Mouse (Mus musculus): Measurements from ENCODE around the gene Mbnl3. TPM values are rescaled to one million over a fixed set of nuclear protein-coding genes. Genes with fewer than 3 reads are reported as not detected.

The Mbnl3 gene
- polyA plus RNA-seq, 1 experiment from 2014 or later, result 18.8 TPM

- H3K9me3 ChIP-seq, result no peaks in the 10 kb centered on the region
- no peak overlapping the region for H3K4me3 ChIP-seq
- H3K4me1 ChIP-seq, result no peaks in the 10 kb centered on the region
- no peaks in the 10 kb centered on the region for H3K27me3 ChIP-seq
- no peak overlapping the region for H3K9ac ChIP-seq
- no peak for ATAC-seq (ENCODE audit: borderline replicate concordance, extremely low read depth, low FRiP score, low TSS enrichment)
- 26% methylated on average over 4 of the region's 4 CpGs for WGBS
- no peak overlapping the region for H3K4me2 ChIP-seq
- H3K36me3 ChIP-seq, result no peaks in the 10 kb centered on the region
- no peak overlapping the region for H3K27ac ChIP-seq
These were observed 60.0 kb downstream of the Mbnl3 start for GRCm38 (mm10) chrX:51146351-51146750.

- no peaks in the 10 kb centered on the region for H3K36me3 ChIP-seq
- no peak overlapping the region for H3K4me2 ChIP-seq
- H3K9me3 ChIP-seq, result no peaks in the 10 kb centered on the region
- H3K27me3 ChIP-seq, result no peaks in the 10 kb centered on the region
- no peak for ATAC-seq (ENCODE audit: borderline replicate concordance, extremely low read depth, low FRiP score, low TSS enrichment)
- WGBS, result 29% methylated on average over 3 of the region's 3 CpGs
- no peak overlapping the region for H3K27ac ChIP-seq
- no peaks in the 10 kb centered on the region for H3K4me1 ChIP-seq
- no peak overlapping the region for H3K9ac ChIP-seq
- no peak overlapping the region for H3K4me3 ChIP-seq
These were observed 66.3 kb downstream of the Mbnl3 start for GRCm38 (mm10) chrX:51140055-51140454.

GRCm38 (mm10) chrX:51131325-51131724, 75.0 kb downstream of the Mbnl3 start:
- Histone ChIP-seq H3K36me3 (no peaks in the 10 kb centered on the region), H3K4me1 (no peaks in the 10 kb centered on the region), H3K4me3 (no peak overlapping the region), H3K4me2 (no peak overlapping the region), H3K9ac (no peak overlapping the region), H3K27me3 (no peaks in the 10 kb centered on the region), H3K27ac (no peak overlapping the region), H3K9me3 (no peaks in the 10 kb centered on the region)
- no peak for ATAC-seq (ENCODE audit: borderline replicate concordance, extremely low read depth, low FRiP score, low TSS enrichment)
- 73% methylated on average over 3 of the region's 3 CpGs for WGBS

- no peak overlapping the region for H3K4me3 ChIP-seq
- no peaks in the 10 kb centered on the region for H3K4me1 ChIP-seq
- no peak overlapping the region for H3K4me2 ChIP-seq
- 53% methylated on average over 4 of the region's 4 CpGs for WGBS
- no peaks in the 10 kb centered on the region for H3K27me3 ChIP-seq
- no peak for ATAC-seq (ENCODE audit: borderline replicate concordance, extremely low read depth, low FRiP score, low TSS enrichment)
- no peak overlapping the region for H3K9ac ChIP-seq
- no peaks in the 10 kb centered on the region for H3K9me3 ChIP-seq
- no peaks in the 10 kb centered on the region for H3K36me3 ChIP-seq
- H3K27ac ChIP-seq, result no peak overlapping the region; the same call in 1 of the 2 replicates
These were observed 103.6 kb downstream of the Mbnl3 start for GRCm38 (mm10) chrX:51102748-51103147.

GRCm38 (mm10) chrX:51084972-51085371, 121.4 kb downstream of the Mbnl3 start:
- H3K4me1 ChIP-seq, result no peaks in the 10 kb centered on the region
- H3K9me3 ChIP-seq, result no peaks in the 10 kb centered on the region
- no peak overlapping the region for H3K27ac ChIP-seq
- H3K36me3 ChIP-seq, result no peaks in the 10 kb centered on the region
- no peak overlapping the region for H3K4me2 ChIP-seq
- no peak overlapping the region for H3K9ac ChIP-seq
- no peaks in the 10 kb centered on the region for H3K27me3 ChIP-seq
- 69% methylated on average over 6 of the region's 6 CpGs for WGBS
- ATAC-seq (ENCODE audit: borderline replicate concordance, extremely low read depth, low FRiP score, low TSS enrichment), result no peak
- no peak overlapping the region for H3K4me3 ChIP-seq

GRCm38 (mm10) chrX:51084211-51084610, 122.1 kb downstream of the Mbnl3 start:
- H3K27ac ChIP-seq, result no peak overlapping the region
- no peaks in the 10 kb centered on the region for H3K27me3 ChIP-seq
- WGBS, result 53% methylated on average over 1 of the region's 1 CpGs
- ATAC-seq (ENCODE audit: borderline replicate concordance, extremely low read depth, low FRiP score, low TSS enrichment), result no peak
- no peak overlapping the region for H3K4me2 ChIP-seq
- H3K4me3 ChIP-seq, result no peak overlapping the region
- no peak overlapping the region for H3K9ac ChIP-seq
- no peaks in the 10 kb centered on the region for H3K4me1 ChIP-seq
- no peaks in the 10 kb centered on the region for H3K36me3 ChIP-seq
- H3K9me3 ChIP-seq, result no peaks in the 10 kb centered on the region

GRCm38 (mm10) chrX:51076744-51077143, 129.6 kb downstream of the Mbnl3 start:
- H3K4me3 ChIP-seq, result no peak overlapping the region
- 32% methylated on average over 3 of the region's 3 CpGs for WGBS
- no peaks in the 10 kb centered on the region for H3K27me3 ChIP-seq
- no peak overlapping the region for H3K9ac ChIP-seq
- H3K4me2 ChIP-seq, result no peak overlapping the region
- H3K27ac ChIP-seq, result no peak overlapping the region
- no peaks in the 10 kb centered on the region for H3K4me1 ChIP-seq
- H3K9me3 ChIP-seq, result no peaks in the 10 kb centered on the region
- no peaks in the 10 kb centered on the region for H3K36me3 ChIP-seq
- ATAC-seq (ENCODE audit: borderline replicate concordance, extremely low read depth, low FRiP score, low TSS enrichment), result no peak

Small RNAs within 50 kb of the gene (microRNA-seq; reads per million reads assigned to microRNA genes)
- gene Gm23417, result not detected

Other genes starting within 250 kb of the Mbnl3 start
- 21.0 and 21.4 TPM in 2 replicates for gene Rap2c, start 188.5 kb downstream of the Mbnl3 start, polyA plus RNA-seq (2015; fragmentation: Nextera tagmentation; extraction: Ambion mirVana)

All from lung, embryonic 15.5 days (tissue).